Mouse (Mus musculus) left cerebral cortex, adult 11 months (tissue): ENCODE measurements around the gene Pole3.
"Not testable (repeated sequence)": the region's sequence is repeated elsewhere in the genome, so short reads cannot be mapped to it uniquely, and the experiment has no call there.

ENCODE experiments used
- DNase-seq: peaks from one replicate; pipeline ENCODE4 v3.0.0; 2022; ENCODE audit warnings: low spot score

The Pole3 gene

GRCm38 (mm10) chr4:62487172-62487571 is 37.7 kb downstream of the Pole3 start:
- no peak for DNase-seq

GRCm38 (mm10) chr4:62486162-62486696 is 38.6 kb downstream of the Pole3 start:
- no peak for DNase-seq

- DNase-seq = no peak
These were observed 39.3 kb downstream of the Pole3 start for GRCm38 (mm10) chr4:62485450-62486161.

- no peak for DNase-seq
These were observed 39.9 kb downstream of the Pole3 start for GRCm38 (mm10) chr4:62484928-62485327.

GRCm38 (mm10) chr4:62480709-62481605 is 43.9 kb downstream of the Pole3 start:
- DNase-seq = no peak

- DNase-seq = no peak
These were observed 44.7 kb downstream of the Pole3 start, which contains the start of gene Bspry for GRCm38 (mm10) chr4:62479937-62480708. Gene Bspry, plus strand, starts transcription at chr4:62480053.

- DNase-seq = not testable (repeated sequence)
These were observed 45.3 kb downstream of the Pole3 start for GRCm38 (mm10) chr4:62479593-62479936.

- no peak for DNase-seq
These were observed 47.2 kb downstream of the Pole3 start for GRCm38 (mm10) chr4:62477542-62478244.

- no peak for DNase-seq
These were observed 49.1 kb downstream of the Pole3 start for GRCm38 (mm10) chr4:62475793-62476192.

GRCm38 (mm10) chr4:62475131-62475530 is 49.7 kb downstream of the Pole3 start:
- no peak for DNase-seq
